Mouse (Mus musculus) layer of hippocampus, adult 2 months (tissue): Measurements from ENCODE around the gene Abcc1. TPM values are rescaled to one million over a fixed set of nuclear protein-coding genes. Genes with fewer than 3 reads are reported as not detected.

Experiments used
- DNase-seq, 2 experiments: peaks; one replicate each; pipeline ENCODE4 v3.0.0; 2022; ENCODE audit warnings: low spot score in 2 of 2
- H3K27ac ChIP-seq: fragments of 200-600 bp; 2 replicates; pipeline ENCODE4 v1.8.1; 2022
- H3K4me3 ChIP-seq: fragments of 200-600 bp; 2 replicates; pipeline ENCODE4 v1.8.1; 2022; ENCODE audit warnings: mild to moderate bottlenecking
- CTCF ChIP-seq: fragments of 200-600 bp; conservative IDR thresholded peaks from 2 replicates; pipeline ENCODE4 v1.8.1; 2022; ENCODE audit warnings: antibody characterized with exemption, mild to moderate bottlenecking, moderate library complexity
- total RNA-seq, 2 experiments: library from RNA; stranded (reverse); gene quantifications; 2 replicates each; pipeline ENCODE4 v1.2.3; 2021

Abcc1 gene
- total RNA-seq, 2 experiments from 2014 or later: 15.4 to 17.9 TPM

DNA sequence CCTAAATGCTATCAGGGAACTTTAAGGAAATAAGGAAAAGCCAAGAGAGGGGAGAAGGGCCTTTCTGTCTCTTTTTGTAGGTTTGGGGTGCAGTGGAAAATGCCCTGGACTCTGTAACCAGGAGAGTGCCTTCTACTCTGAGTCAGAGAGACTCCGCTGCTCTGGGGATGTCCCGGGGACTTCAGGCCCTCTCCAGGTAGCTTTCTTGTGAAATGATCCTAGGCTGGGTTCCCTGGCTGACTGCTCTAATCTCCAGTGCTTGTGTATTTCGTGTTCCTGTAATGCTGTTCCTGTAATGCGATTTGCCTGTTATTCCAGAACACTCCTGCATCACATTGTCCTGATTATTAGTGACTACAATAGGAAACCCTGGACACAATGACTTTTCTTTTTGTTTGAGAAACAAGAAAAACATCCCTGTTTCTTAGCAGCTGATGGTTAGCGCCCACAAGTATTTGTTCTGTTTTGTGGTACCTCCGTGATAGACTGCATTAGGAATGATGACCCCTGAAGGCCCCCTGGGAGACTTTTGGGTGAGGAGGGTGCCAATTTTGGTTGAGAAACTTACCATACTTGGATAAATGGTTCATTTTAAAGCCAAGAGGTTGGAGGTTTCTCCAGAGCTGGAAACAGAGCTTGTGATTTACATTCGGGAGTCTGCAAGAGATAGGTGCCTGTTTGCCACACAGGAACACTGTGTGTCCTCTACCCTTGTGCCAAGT lies 902 bp downstream of the Abcc1 start:
- no peak for TF ChIP-seq CTCF
- H3K27ac ChIP-seq: peak overlapping the region; percentile 89
- H3K4me3 ChIP-seq: peak overlapping the region; percentile 78
- DNase-seq: no peak

DNA sequence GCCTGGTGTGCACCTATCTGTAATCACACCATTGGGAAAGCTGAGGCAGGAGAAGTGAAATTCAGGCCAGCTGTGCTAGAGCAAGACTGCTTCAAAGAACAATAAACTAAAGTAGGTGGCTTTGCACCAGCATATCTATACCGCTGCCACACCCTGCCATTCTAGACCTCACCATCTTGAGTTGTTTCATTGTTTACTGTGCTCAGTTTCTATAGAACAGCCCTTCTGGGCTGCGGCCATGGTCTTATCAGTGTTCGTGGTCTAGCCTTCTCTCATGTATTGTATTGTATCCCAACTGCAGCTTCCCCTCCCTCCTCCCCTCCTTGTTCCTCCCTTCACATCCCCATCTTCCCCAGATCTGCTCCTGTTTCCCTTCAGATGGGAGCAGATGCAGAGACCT lies 2.1 kb downstream of the Abcc1 start:
- no peak overlapping the region for H3K27ac ChIP-seq
- DNase-seq: no peak
- no peak overlapping the region for H3K4me3 ChIP-seq
- no peak for TF ChIP-seq CTCF

DNA sequence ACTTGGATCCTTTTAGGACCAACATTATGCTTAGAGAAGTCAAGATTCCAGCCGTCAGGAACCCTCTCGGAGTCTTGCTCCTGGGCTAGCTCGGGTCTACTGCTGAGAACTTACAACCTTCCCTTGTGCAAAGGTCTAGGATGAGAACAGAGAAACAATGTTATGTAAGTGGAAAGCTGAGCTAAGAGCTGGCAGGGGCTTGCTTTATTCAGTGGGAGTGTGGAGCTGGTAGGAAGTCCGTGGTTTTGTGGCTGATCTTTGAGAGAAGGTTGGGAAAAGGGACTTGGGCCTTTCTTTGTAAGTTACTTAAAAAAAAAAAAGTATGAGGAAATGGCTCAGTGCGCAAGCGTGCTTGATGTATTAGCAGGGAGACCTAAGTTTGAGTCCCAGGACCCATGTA lies 2.7 kb downstream of the Abcc1 start:
- no peak overlapping the region for H3K4me3 ChIP-seq
- no peak for TF ChIP-seq CTCF
- DNase-seq: no peak
- no peak overlapping the region for H3K27ac ChIP-seq

DNA sequence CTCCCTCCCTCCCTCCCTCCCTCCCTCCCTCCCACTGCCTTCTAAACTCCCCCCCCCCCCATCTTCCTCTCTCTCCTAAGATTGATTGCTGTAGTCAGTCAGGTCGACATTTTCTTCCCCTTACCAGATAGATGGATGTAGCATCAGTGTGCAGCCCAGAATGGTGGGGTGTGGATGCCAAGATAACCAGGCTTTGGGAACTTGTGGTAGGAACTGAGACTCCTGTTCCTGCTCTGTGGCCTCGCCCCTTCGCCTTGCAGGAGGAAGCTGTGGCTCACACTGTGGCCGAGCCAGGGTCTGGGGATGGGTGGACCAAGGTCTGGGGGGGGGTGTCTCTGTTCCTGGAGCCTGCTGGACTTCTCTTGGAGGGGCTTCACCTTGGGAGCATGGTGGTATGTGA lies 4.1 kb downstream of the Abcc1 start:
- no peak overlapping the region for H3K4me3 ChIP-seq
- no peak overlapping the region for H3K27ac ChIP-seq
- no peak for TF ChIP-seq CTCF
- DNase-seq: no peak

DNA sequence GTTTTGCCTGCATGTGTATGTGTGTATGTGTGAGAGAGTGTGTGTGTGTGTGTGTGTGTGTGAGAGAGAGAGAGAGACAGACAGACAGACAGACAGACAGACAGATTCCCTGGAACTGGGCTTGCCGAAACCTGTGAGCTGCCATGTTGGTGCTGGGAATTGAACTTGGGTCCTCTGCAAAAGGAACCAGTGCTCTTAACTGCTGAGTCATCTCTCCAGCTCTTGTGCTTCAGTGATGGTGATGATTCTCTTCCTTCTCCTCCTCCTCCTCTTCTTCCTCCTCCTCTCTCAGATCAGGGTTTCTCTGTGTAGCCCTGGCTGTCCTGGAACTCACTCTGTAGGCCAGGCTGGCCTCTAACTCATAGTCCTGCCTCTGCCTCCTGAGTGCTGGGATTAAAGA lies 4.7 kb downstream of the Abcc1 start:
- Histone ChIP-seq H3K27ac (no peak overlapping the region), H3K4me3 (no peak overlapping the region)
- TF ChIP-seq CTCF: no peak
- DNase-seq: no peak

DNA sequence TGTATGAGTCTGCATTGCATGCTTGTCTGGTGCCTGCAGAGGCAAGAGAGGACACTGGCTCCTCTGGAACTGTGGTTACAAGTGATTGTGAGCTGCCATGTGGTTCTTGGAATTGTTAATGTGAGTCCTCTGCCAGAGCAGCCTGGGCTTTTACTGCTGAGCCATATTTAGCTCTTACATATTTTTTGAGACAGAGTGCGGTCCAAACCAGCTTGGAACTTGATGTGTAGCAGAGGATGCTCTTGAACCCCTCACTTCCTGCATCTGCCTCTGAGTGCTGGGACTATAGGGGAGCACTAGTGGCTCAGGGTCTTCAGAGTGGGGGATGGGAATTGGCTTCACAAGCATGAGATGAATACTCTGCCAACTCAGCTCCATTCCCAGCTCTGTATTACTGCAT lies 10.0 kb downstream of the Abcc1 start:
- DNase-seq: peak; percentile 27 to 70

DNA sequence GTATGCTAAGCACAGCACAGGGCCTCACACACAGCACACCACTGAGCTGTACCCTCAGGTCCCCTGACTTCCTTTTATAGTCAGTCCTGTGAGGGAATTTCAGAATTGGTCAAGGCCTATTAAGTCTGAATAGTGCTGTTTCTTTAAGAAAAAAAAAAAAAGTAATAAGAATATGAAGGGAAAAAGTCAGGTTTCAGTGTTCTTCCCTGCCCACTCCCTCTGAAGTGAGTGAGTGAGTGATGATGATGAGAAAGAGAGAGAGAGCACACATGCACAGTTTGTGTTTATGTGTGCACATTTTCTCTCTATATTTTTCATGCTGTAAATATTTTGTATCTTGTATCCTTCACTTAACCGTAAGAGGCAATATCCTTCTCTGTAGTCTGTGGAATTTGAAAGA lies 11.0 kb downstream of the Abcc1 start:
- Histone ChIP-seq H3K27ac (peak overlapping the region; percentile 43; the same call in 1 of the 2 replicates), H3K4me3 (no peak overlapping the region)
- no peak for DNase-seq
- no peak for TF ChIP-seq CTCF

More for the DNA sequence above, 10.0 kb downstream of the Abcc1 start:
- Histone ChIP-seq H3K4me3 (no peak overlapping the region), H3K27ac (peak overlapping the region; percentile 43)
- TF ChIP-seq CTCF: no peak

DNA sequence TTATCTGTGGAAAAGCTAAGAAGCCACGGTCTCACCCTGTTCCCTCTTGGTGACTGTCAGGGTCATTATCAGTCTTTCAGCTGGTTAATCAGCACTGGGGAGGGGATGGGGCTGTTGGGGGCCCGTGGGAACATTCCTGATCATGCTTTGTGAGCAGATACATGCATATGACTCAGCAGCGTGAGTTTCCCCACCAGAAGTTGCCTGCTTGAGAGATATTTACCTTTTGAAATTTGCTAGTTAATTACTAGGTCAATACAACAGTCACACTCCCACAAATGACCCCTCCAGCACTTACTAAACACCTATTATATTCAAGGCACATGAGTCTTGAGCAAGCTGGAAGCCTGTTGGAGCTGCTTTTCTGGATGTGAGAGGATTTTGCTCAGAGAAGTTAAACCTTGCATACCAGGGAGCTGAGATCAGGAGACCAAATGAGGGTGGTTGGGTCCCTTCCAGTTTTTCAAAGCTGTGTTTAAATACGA lies 11.5 kb downstream of the Abcc1 start:
- TF ChIP-seq CTCF: no peak
- Histone ChIP-seq H3K27ac (peak overlapping the region; percentile 43), H3K4me3 (no peak overlapping the region)
- no peak for DNase-seq

DNA sequence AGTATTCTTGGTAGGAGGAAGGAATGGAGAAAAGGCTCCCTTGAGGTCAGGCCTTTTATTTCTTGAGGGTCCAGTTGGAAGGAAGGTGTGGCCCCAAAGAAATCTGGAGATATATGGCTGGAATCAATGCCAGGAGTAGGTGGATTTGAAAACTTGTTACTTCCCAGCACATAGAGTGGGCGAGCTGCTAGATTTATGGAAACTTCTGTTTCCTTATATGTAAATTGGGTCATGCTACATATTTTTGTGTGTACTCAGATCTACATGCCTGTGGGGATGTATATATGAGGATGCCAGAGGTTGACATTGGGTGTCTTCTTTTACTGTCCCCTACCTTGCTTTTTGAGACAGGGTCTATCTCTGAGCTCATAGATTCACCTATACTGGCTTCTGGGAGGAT lies 14.6 kb downstream of the Abcc1 start:
- Histone ChIP-seq H3K27ac (no peak overlapping the region), H3K4me3 (no peak overlapping the region)
- DNase-seq: no peak
- no peak for TF ChIP-seq CTCF

DNA sequence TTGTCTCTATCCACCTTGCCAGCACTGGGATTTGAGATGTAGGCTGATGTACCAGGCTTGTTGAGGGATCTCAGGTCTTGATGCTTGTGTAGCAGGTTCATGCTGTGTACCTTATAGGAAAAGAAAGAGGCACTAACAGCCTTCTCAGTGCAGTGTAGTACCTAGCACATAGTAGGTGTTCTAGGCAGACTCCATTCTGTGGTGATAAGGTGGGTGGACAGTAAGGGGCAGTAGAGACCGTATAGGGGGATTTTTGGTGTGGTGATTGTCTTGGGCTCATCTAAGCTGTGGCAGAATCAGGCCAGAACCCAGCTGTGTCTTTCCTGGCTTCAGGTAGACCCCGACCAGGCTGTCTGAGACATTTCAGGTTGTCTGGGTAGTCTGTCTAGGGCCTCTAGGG lies 15.0 kb downstream of the Abcc1 start:
- TF ChIP-seq CTCF: no peak
- no peak for DNase-seq
- H3K4me3 ChIP-seq: no peak overlapping the region
- no peak overlapping the region; the same call in 1 of the 2 replicates for H3K27ac ChIP-seq

DNA sequence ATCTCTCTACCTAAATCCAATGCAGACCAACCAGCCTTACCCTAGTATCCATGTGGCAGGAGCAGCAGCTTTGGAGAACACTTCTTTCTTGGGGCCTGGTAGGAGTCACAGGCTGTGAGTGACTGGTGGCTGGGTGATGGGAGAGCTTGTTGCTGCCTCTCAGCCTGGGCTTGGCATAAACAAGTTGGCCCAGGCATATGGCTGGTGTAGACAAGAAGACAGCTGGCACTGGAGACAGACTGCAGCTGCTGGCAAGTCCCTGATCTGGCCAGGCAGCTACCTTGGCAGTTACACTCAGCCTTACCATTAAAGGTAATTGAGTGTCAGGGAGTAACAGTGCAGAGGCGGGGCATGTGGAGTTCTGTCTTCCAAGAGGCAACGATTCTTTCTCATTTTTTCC lies 16.0 kb downstream of the Abcc1 start:
- peak overlapping the region; percentile 3; the same call in 1 of the 2 replicates for H3K27ac ChIP-seq
- peak; percentile 48 to 74 for DNase-seq
- no peak overlapping the region for H3K4me3 ChIP-seq
- no peak for TF ChIP-seq CTCF

DNA sequence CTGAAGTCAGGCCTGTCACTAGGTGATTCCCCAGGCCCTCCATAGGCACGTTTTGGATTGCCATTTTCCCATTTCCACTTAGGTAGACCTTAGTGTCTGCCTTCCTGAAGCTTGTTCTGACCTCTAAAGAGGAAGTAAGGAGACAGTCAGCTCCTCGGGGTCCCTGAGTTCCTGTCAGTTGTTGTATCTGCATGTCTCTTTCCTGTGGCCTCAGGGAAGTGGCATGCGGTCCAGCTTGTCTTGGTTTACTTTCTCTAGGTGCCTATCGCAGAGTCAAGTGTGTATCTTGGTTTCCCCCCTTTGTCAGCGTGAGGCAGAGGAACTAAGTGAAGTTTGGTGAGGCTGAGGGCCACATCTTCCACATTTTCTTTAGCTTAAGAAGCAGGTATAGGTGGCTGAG lies 17.3 kb downstream of the Abcc1 start:
- TF ChIP-seq CTCF: no peak

DNA sequence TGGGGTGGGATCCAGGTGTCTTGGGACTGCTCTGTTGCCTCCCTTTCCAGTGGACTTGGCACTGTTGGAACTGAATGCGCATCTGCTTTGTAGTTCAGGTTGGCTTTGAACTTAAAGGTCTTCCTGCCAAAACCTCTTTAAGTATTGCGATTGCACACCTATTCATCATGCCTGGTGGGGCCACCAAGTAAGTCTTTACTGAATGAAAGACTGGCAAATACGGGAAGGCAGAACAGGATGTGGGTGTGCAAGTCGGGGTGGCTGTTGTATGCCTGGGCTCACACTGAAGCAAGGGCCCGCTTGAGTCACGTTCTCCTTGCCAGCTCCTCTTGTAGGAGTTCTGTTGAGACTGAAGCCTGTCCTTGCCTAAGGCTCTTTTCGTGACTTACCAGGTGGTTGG lies 18.5 kb downstream of the Abcc1 start:
- H3K4me3 ChIP-seq: no peak overlapping the region
- DNase-seq: no peak
- H3K27ac ChIP-seq: no peak overlapping the region
- no peak for TF ChIP-seq CTCF

More for the DNA sequence above, 17.3 kb downstream of the Abcc1 start:
- Histone ChIP-seq H3K27ac (no peak overlapping the region), H3K4me3 (no peak overlapping the region)
- DNase-seq: no peak

DNA sequence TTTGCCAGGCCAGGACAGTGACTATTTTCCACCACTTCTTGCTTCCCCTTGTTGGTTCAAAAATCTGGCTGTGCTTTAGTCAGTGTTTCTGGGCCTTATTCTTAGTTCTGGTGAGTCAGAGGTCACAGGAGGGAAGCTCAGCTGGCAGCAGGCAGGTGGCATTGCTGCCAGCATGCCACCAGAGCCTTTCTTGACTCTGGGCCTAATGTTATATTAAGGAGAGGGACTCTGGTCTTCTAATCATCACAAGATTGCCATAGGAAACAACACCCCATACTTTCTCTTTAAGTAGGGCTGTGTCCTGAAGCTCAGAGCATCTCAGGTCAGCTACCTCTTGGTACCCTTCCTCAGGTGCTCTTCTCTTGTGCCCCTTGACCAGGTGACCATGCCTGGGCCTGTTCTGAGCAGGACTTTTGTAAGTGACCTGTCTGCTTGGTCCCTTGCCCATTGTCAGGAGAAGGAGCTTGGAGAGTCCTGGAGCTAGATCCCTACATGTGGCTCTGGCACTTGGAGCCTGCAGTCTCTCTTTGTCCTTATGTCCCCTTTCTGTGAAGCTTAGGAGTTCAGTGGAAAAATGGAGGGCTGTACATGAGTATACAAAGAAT lies 19.8 kb downstream of the Abcc1 start:
- no peak for DNase-seq
- H3K4me3 ChIP-seq: no peak overlapping the region
- TF ChIP-seq CTCF: no peak
- H3K27ac ChIP-seq: no peak overlapping the region
